Mouse (Mus musculus) naive thymus-derived CD4-positive, alpha-beta T cell, adult 5 months (primary cell): Measurements from ENCODE around the gene Mis18a. TPM values are rescaled to one million over a fixed set of nuclear protein-coding genes. Genes with fewer than 3 reads are reported as not detected.

ENCODE experiments used
- polyA plus RNA-seq: library from polyadenylated mRNA; unstranded; fragments of 100-300 nt; shearing (Covaris generic); gene quantifications from one replicate; pipeline ENCODE4 v1.2.1, GENCODE M21; 2017

Gene Mis18a
- polyA plus RNA-seq, result 38.9 TPM

DNA sequence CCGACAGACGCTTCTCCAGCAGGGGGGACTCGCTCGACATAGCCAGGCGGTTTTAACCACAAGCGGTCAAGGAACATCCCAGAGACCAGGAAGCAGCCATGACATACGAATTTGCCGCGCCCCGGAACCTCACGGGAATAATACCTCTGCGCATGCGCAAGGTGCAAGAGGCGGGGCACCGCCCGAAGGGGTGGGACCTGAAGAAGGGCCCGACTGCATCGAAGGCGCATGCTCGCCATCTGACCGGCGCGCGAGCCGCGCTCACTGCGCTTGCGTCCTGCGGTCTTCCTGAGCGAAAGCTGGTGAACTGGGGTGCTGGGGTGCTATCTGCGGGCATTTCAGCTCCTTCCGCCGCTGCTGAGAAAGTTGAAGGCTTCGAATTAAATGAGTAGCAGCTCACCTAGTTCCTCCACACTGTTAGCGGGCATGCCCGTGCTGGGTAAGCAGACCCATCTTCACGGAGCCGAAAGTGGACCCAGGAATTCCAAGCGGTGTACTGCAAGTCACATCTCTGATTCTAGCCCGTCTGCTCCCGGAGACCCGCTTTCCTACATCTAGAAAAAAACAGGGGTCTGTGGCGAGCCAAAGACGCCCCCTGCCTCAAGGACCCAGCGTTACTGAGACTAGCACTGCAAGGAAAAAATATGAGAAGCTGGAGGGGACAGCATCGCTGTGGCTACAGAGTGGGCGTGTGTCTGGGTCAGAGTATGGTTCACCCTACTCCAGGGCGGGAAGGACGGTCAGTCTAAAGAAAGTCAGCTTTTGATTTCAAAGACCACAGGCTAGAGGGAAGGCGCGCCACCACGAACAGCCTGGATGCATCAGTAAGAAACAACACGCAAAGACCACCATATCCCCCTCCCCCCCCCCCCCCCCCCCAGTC is at the start of gene Mis18a:
TSS of gene Mis18a (minus strand) at position 172 of the 883 bp plus-strand sequence.

GRCm38 (mm10) chr16:90738092-90738956 is 11.1 kb upstream of the Mis18a start, which contains the start of gene Mrap:
Gene Mrap, plus strand, starts transcription at chr16:90738207.

Other genes starting within 250 kb of the Mis18a start
- not detected for gene Mrap, start 10.8 kb upstream of the Mis18a start, polyA plus RNA-seq
- 20.6 TPM for gene Urb1, start 83.0 kb upstream of the Mis18a start, polyA plus RNA-seq
- not detected for gene Eva1c, start 99.3 kb upstream of the Mis18a start, polyA plus RNA-seq
- gene Cfap298, start 207.7 kb upstream of the Mis18a start, polyA plus RNA-seq, result 33.9 TPM